8 mouse cellular contexts compared by ENCODE assay signal in the genomic region with DNA sequence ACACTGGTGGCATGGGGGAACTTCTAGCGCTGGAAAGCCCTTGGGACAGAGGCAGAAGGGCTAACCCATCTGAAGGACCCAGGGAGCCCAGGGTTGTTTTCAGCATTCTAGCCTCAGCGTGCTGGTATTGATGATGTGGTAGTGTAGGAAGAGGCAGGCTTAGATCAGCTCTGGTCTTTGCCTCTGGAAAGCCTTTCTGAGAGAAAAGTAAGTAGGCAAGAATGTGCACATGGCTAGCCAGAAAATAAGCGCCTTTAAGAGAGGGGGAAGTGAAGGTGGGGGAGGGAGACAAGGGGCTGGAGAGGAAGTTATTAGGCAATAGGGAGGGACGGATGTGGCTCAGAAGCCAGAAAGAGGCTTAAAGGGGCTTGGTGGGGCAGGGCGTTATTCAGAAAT. TPM values are rescaled to one million over a fixed set of nuclear protein-coding genes. Genes with fewer than 3 reads are reported as not detected.
DNase-seq lines count a peak whose midpoint lies in the region; ATAC-seq and TF ChIP-seq lines count a peak whose summit lies in the region.

No protein-coding gene starts in this region.

- H3K4me3 ChIP-seq in ES-Bruce4 (ENCODE audit: low read depth, low read length), result peak overlapping the region; percentile 47
- peak overlapping the region; percentile 30 for H3K4me3 ChIP-seq in forebrain, embryonic 13.5 days
- peak overlapping the region; percentile 70 for H3K4me3 ChIP-seq in spleen, adult 2 months (ENCODE audit: extremely low read depth, insufficient read depth, insufficient read length)

- TF ChIP-seq CTCF in ES-Bruce4 (IDR thresholded peaks at IDR 0.05; ENCODE audit: low read depth, low read length), result no peak
- TF ChIP-seq CTCF in spleen, adult 2 months (IDR thresholded peaks at IDR 0.05; ENCODE audit: extremely low read depth, insufficient read depth, insufficient read length, insufficient replicate concordance), result no peak

- peak; percentile 93 for DNase-seq in 416B (ENCODE audit: low read depth)
- DNase-seq in lung, postnatal 10 days, result peak; percentile 44
- peak in 1 of 2 experiments; percentile 57 for DNase-seq in spleen, adult 2 months (ENCODE audit: low read depth in 1 of 2, low spot score in 2 of 2)
- no peak for DNase-seq in right cerebral cortex, postnatal 25 days

- TF ChIP-seq POLR2A in ES-Bruce4 (IDR thresholded peaks at IDR 0.05; ENCODE audit: insufficient read depth, low read length), result no peak
- TF ChIP-seq POLR2A in spleen, adult 2 months (IDR thresholded peaks at IDR 0.05; ENCODE audit: low read depth, low read length), result no peak; the same call in 1 of the 2 replicates

- H3K4me1 ChIP-seq in ES-Bruce4 (ENCODE audit: control insufficient read depth, insufficient read depth, low read length), result no peaks in the 10 kb centered on the region
- peaks cover 10% of the 10 kb centered on the region for H3K4me1 ChIP-seq in forebrain, embryonic 13.5 days
- peaks cover 25% of the 10 kb centered on the region for H3K4me1 ChIP-seq in spleen, adult 2 months (ENCODE audit: control insufficient read depth, insufficient read depth, insufficient read length)

- H3K36me3 ChIP-seq in ES-Bruce4 (ENCODE audit: control insufficient read depth, insufficient read depth, low read length, poor library complexity, severe bottlenecking), result no peaks in the 10 kb centered on the region
- peaks cover 6% of the 10 kb centered on the region for H3K36me3 ChIP-seq in forebrain, embryonic 13.5 days (ENCODE audit: poor library complexity, severe bottlenecking)
- H3K36me3 ChIP-seq in spleen, adult 2 months (ENCODE audit: control insufficient read depth, insufficient read depth, low read length), result peaks cover 10% of the 10 kb centered on the region

- peak overlapping the region; percentile 56 for H3K4me2 ChIP-seq in forebrain, embryonic 13.5 days

- no peak overlapping the region for H3K9ac ChIP-seq in ES-Bruce4 (ENCODE audit: low read depth, poor library complexity, severe bottlenecking)
- peak overlapping the region; percentile 39 for H3K9ac ChIP-seq in forebrain, embryonic 13.5 days

- no peaks in the 10 kb centered on the region for H3K9me3 ChIP-seq in ES-Bruce4 (replicated peaks; ENCODE audit: control insufficient read depth, insufficient read depth, low read length, poor library complexity, severe bottlenecking)
- H3K9me3 ChIP-seq in forebrain, embryonic 13.5 days (replicated peaks), result no peaks in the 10 kb centered on the region

- no peaks in the 10 kb centered on the region for H3K27me3 ChIP-seq in ES-Bruce4 (ENCODE audit: control insufficient read depth, insufficient read depth, low read length, poor library complexity, severe bottlenecking)
- no peaks in the 10 kb centered on the region for H3K27me3 ChIP-seq in forebrain, embryonic 13.5 days
- H3K27me3 ChIP-seq in spleen, adult 2 months (ENCODE audit: control insufficient read depth, insufficient read depth, low read length), result no peaks in the 10 kb centered on the region

- ATAC-seq in forebrain, embryonic 13.5 days, result peak; percentile 11; the same call in 1 of the 2 replicates
- ATAC-seq in inflammation-experienced regulatory T-cells, adult 6 months, result peak; percentile 58
- ATAC-seq in cerebellum, adult (ENCODE audit: insufficient number of reproducible peaks, low FRiP score, low TSS enrichment), result no peak

- H3K27ac ChIP-seq in ES-Bruce4 (ENCODE audit: insufficient read depth, low read length), result no peak overlapping the region
- no peak overlapping the region for H3K27ac ChIP-seq in forebrain, embryonic 13.5 days
- H3K27ac ChIP-seq in spleen, adult 2 months (ENCODE audit: insufficient read depth, low read length), result peak overlapping the region; percentile 96

- no peak for TF ChIP-seq EP300 in ES-Bruce4 (IDR thresholded peaks at IDR 0.05; ENCODE audit: insufficient read depth, low read depth, low read length)

- WGBS in forebrain, embryonic 13.5 days, result 18% methylated on average over 5 of the region's 5 CpGs
- WGBS in spleen, adult 2 months, result 2% methylated on average over 5 of the region's 5 CpGs

RNA-seq across cellular contexts. Expression of a gene that starts 25.8 kb away (rescaled TPM):
- polyA plus RNA-seq in ES-Bruce4 (2011; ENCODE audit: insufficient read depth, insufficient read length, low read depth, missing spikeins), result not detected in 2 replicates
- not detected in 2 replicates for polyA plus RNA-seq in forebrain, embryonic 13.5 days (2015; fragmentation: Nextera tagmentation; extraction: Ambion mirVana)
- polyA plus RNA-seq in inflammation-experienced regulatory T-cells, adult 6 months (2017; shearing (Covaris generic)), result not detected
- polyA plus RNA-seq in spleen, adult 2 months (2012; rRNA removed), result not detected in 2 replicates

RNA-seq across cellular contexts. Expression of a gene that starts 28.5 kb away (rescaled TPM):
- 10.2 and 17.2 TPM in 2 replicates for polyA plus RNA-seq in ES-Bruce4 (2011; ENCODE audit: insufficient read depth, insufficient read length, low read depth, missing spikeins)
- 12.4 and 13.4 TPM in 2 replicates for polyA plus RNA-seq in forebrain, embryonic 13.5 days (2015; fragmentation: Nextera tagmentation; extraction: Ambion mirVana)
- 10 to 100 TPM; 38.8 to 73.2 (median 42.7) TPM for polyA plus RNA-seq in inflammation-experienced regulatory T-cells, adult 6 months (2017; shearing (Covaris generic))
- polyA plus RNA-seq in spleen, adult 2 months (2012; rRNA removed), result 4.9 and 6.4 TPM in 2 replicates

RNA-seq across cellular contexts. Expression of a gene that starts 59.1 kb away (rescaled TPM):
- not detected in 2 replicates for polyA plus RNA-seq in ES-Bruce4 (2011; ENCODE audit: insufficient read depth, insufficient read length, low read depth, missing spikeins)
- polyA plus RNA-seq in forebrain, embryonic 13.5 days (2015; fragmentation: Nextera tagmentation; extraction: Ambion mirVana), result not detected in 2 replicates
- not detected for polyA plus RNA-seq in inflammation-experienced regulatory T-cells, adult 6 months (2017; shearing (Covaris generic))
- polyA plus RNA-seq in spleen, adult 2 months (2012; rRNA removed), result not detected in 2 replicates
